Mouse (Mus musculus) liver, adult 2 months (tissue): ENCODE data around the gene Clip2. TPM values are rescaled to one million over a fixed set of nuclear protein-coding genes. Genes with fewer than 3 reads are reported as not detected.
A peak's percentile ranks its signal among the peaks of the same experiment; 100 is the strongest.

Source experiments
- DNase-seq: peaks from one replicate; pipeline ENCODE4 v3.0.0-alpha.2; 2011; ENCODE audit warnings: low read depth, low spot score; ENCODE audit errors: extremely low read depth
- H3K27ac ChIP-seq: fragments of 200-500 bp; replicated peaks from 2 replicates; pipeline ENCODE4 v1.5.1; 2012; ENCODE audit warnings: low read depth, mild to moderate bottlenecking, control low read depth, inconsistent platforms, low read length; ENCODE audit not compliant: insufficient read depth
- H3K27me3 ChIP-seq: fragments of 200-500 bp; 2 replicates; pipeline ENCODE4 v1.6.1; 2012; ENCODE audit warnings: mild to moderate bottlenecking, moderate library complexity, low read length, inconsistent platforms; ENCODE audit not compliant: control insufficient read depth, insufficient read depth
- H3K36me3 ChIP-seq: fragments of 200-500 bp; 2 replicates; pipeline ENCODE4 v1.6.1; 2012; ENCODE audit warnings: low read length, inconsistent platforms; ENCODE audit not compliant: control insufficient read depth, insufficient read depth
- H3K4me1 ChIP-seq: fragments of 200-500 bp; 2 replicates; pipeline ENCODE4 v1.6.1; 2011; ENCODE audit warnings: low read length; ENCODE audit not compliant: control insufficient read depth, insufficient read depth
- H3K4me3 ChIP-seq: fragments of 200-500 bp; 2 replicates; pipeline ENCODE4 v1.5.1; 2011; ENCODE audit warnings: low read depth, mild to moderate bottlenecking, control low read depth, low read length, moderate library complexity; ENCODE audit not compliant: insufficient read depth
- H3K79me2 ChIP-seq: fragments of 200-500 bp; 2 replicates; pipeline ENCODE4 v1.6.1; 2012; ENCODE audit warnings: inconsistent platforms, mild to moderate bottlenecking, low read length, moderate library complexity; ENCODE audit not compliant: control insufficient read depth, insufficient read depth
- H3K9ac ChIP-seq: fragments of 200-500 bp; 2 replicates; pipeline ENCODE4 v1.6.1; 2012; ENCODE audit warnings: low read depth, mild to moderate bottlenecking, control low read depth, inconsistent platforms, low read length
- CTCF ChIP-seq: fragments of 200-500 bp; IDR thresholded peaks from 2 replicates; pipeline ENCODE4 v1.5.1; 2011; ENCODE audit warnings: low read depth, low read length, control low read depth
- POLR2A ChIP-seq: fragments of 200-500 bp; IDR thresholded peaks from 2 replicates; pipeline ENCODE4 v1.6.1; 2011; ENCODE audit warnings: low read length, control low read depth; ENCODE audit not compliant: insufficient read depth; ENCODE audit errors: extremely low read depth
- WGBS: fragments of 180-500 bp; shearing (Covaris S2); methylation state at CpG from one replicate; pipeline ENCODE4 v1.1.7; 2018; 5-methylcytosine and 5-hydroxymethylcytosine counted together
- polyA plus RNA-seq: library from polyadenylated mRNA; depleted of rRNA; stranded (reverse); fragments of >200 nt; gene quantifications from 2 replicates; pipeline ENCODE4 v1.2.3, GENCODE M21; 2012
- total RNA-seq: library from RNA; depleted of rRNA; stranded (reverse); fragments of >200 nt; gene quantifications from 2 replicates; pipeline ENCODE4 v1.2.3, GENCODE M21; 2014

Clip2 gene
- total and polyA plus RNA-seq, 2 experiments, result 0.92 to 1.6 TPM

DNA sequence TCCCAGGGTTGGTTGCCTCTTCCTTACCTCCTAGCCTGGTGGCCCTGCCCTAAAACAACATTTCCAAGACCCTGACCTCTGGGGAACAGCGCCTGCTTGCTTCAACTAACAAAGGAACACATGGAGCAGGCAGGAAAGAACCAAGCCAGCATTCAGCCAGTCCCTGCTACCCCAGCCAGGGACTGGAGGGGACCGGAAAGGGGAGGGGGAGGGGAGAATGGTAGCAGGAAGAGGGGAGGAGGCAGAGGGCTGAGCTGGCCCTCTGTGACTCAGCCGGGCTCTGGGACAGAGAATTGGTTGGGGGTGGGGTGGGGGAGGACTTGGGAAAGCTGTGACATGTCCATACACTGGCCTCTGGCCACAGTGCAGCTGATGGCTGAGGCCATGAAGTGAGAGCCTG, 12.3 kb downstream of the Clip2 start:
- H3K4me1 ChIP-seq, result peaks cover 12% of the 10 kb centered on the region
- no peak overlapping the region for H3K4me3 ChIP-seq
- 36% methylated on average over 3 of the region's 3 CpGs for WGBS
- no peaks in the 10 kb centered on the region for H3K79me2 ChIP-seq
- peak; percentile 36 for DNase-seq
- no peak for TF ChIP-seq POLR2A
- no peak for TF ChIP-seq CTCF
- H3K27me3 ChIP-seq, result no peaks in the 10 kb centered on the region
- H3K27ac ChIP-seq, result no peak overlapping the region
- no peak overlapping the region for H3K9ac ChIP-seq
- H3K36me3 ChIP-seq, result no peaks in the 10 kb centered on the region

DNA sequence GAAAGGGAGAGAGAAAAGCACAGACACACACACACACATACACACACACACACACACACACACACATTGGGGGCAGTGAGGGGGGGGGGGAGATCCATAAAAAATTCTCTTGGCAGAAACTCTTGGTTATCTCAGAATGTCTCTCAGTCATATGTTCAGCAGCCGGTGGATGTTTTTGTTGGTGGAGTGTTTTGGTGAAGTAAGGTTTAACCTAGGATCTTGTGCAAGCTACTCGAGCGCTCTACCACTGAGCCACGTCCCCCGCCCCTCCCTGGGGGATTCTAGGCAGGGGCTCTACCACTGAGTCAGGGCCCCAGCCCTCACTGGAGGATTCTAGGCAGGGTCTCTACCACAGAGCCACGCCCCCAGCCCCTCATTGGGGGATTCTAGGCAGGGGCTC, 16.2 kb downstream of the Clip2 start:
- DNase-seq, result no peak
- peaks cover 6% of the 10 kb centered on the region for H3K4me1 ChIP-seq
- WGBS, result 88% methylated on average over 6 of the region's 6 CpGs

DNA sequence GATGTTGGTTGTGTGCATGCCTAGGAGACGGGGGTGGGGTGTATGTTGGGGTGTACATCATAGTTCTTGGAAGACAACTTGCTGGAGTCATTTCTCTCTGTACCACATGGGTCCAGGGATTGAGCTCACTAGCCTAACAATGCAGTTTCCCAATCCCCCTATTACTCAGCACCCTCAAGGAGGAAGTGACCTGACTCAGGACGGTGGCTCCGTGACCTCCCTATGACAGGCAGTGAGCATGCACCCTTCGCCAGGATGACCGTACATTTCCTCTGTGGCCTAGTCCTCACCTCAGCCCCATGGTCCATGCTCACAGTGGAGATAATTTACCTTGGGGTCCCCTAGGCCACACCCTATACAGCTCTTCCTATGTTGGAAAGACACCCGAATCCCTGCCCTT, 19.8 kb downstream of the Clip2 start:
- no peaks in the 10 kb centered on the region for H3K36me3 ChIP-seq
- no peak overlapping the region for H3K27ac ChIP-seq
- H3K27me3 ChIP-seq, result no peaks in the 10 kb centered on the region
- no peak for TF ChIP-seq POLR2A
- no peak for TF ChIP-seq CTCF
- WGBS, result 82% methylated on average over 6 of the region's 6 CpGs
- peak; percentile 14 for DNase-seq
- H3K4me1 ChIP-seq, result no peaks in the 10 kb centered on the region
- no peak overlapping the region for H3K9ac ChIP-seq
- H3K79me2 ChIP-seq, result no peaks in the 10 kb centered on the region
- H3K4me3 ChIP-seq, result no peak overlapping the region

More for the DNA sequence above, 16.2 kb downstream of the Clip2 start:
- Histone ChIP-seq H3K4me3 (no peak overlapping the region), H3K9ac (no peak overlapping the region), H3K36me3 (no peaks in the 10 kb centered on the region), H3K27me3 (no peaks in the 10 kb centered on the region), H3K27ac (no peak overlapping the region), H3K79me2 (no peaks in the 10 kb centered on the region)
- TF ChIP-seq POLR2A, result no peak
- no peak for TF ChIP-seq CTCF

- DNase-seq, result no peak
- 86% methylated on average over 9 of the region's 9 CpGs for WGBS
- TF ChIP-seq CTCF (no peak), POLR2A (no peak)
- no peak overlapping the region for H3K9ac ChIP-seq
- no peak overlapping the region for H3K27ac ChIP-seq
- H3K4me3 ChIP-seq, result no peak overlapping the region
- H3K27me3 ChIP-seq, result no peaks in the 10 kb centered on the region
- H3K36me3 ChIP-seq, result no peaks in the 10 kb centered on the region
- no peaks in the 10 kb centered on the region for H3K79me2 ChIP-seq
- H3K4me1 ChIP-seq, result no peaks in the 10 kb centered on the region
These were observed 20.6 kb downstream of the Clip2 start for GRCm38 (mm10) chr5:134531585-134531984.

- WGBS, result 75% methylated on average over 7 of the region's 7 CpGs
- no peak for DNase-seq
- H3K9ac ChIP-seq, result no peak overlapping the region
- H3K27me3 ChIP-seq, result no peaks in the 10 kb centered on the region
- H3K79me2 ChIP-seq, result no peaks in the 10 kb centered on the region
- TF ChIP-seq POLR2A (no peak), CTCF (no peak)
- no peak overlapping the region for H3K27ac ChIP-seq
- no peaks in the 10 kb centered on the region for H3K36me3 ChIP-seq
- H3K4me1 ChIP-seq, result no peaks in the 10 kb centered on the region
- H3K4me3 ChIP-seq, result no peak overlapping the region
These were observed 21.4 kb downstream of the Clip2 start for GRCm38 (mm10) chr5:134530830-134531229.

- DNase-seq, result no peak
- TF ChIP-seq CTCF (no peak), POLR2A (no peak)
- no peak overlapping the region for H3K9ac ChIP-seq
- H3K79me2 ChIP-seq, result no peaks in the 10 kb centered on the region
- no peak overlapping the region for H3K27ac ChIP-seq
- H3K4me1 ChIP-seq, result no peaks in the 10 kb centered on the region
- H3K27me3 ChIP-seq, result no peaks in the 10 kb centered on the region
- no peaks in the 10 kb centered on the region for H3K36me3 ChIP-seq
- no peak overlapping the region for H3K4me3 ChIP-seq
- 45% methylated on average over 9 of the region's 9 CpGs for WGBS
These were observed 23.7 kb downstream of the Clip2 start for GRCm38 (mm10) chr5:134528488-134528887.
